Mouse (Mus musculus) CH12.LX (cell line): Measurements from ENCODE around the gene Cntrob. TPM values are rescaled to one million over a fixed set of nuclear protein-coding genes. Genes with fewer than 3 reads are reported as not detected.

Source experiments
- DNase-seq: peaks from one replicate; pipeline ENCODE4 v3.0.0-alpha.2; 2013; ENCODE audit errors: extremely low read depth
- H3K27ac ChIP-seq: 2 replicates; pipeline ENCODE4 v1.5.1; 2012; ENCODE audit warnings: low read depth, mild to moderate bottlenecking, control low read depth, moderate library complexity; ENCODE audit not compliant: insufficient read depth
- H3K27me3 ChIP-seq: replicated peaks from 2 replicates; pipeline ENCODE3; 2012; ENCODE audit warnings: inconsistent platforms
- H3K36me3 ChIP-seq, 2 experiments: replicated peaks in 1 of 2; 2 replicates each; pipeline versions ENCODE3 to v1.6.1; 2012; ENCODE audit warnings: inconsistent platforms in 1 of 2, low read length in 1 of 2, mild to moderate bottlenecking in 1 of 2, mixed read lengths in 1 of 2, moderate library complexity in 1 of 2; ENCODE audit not compliant: control insufficient read depth in 1 of 2, insufficient read depth in 1 of 2
- H3K4me1 ChIP-seq, 2 experiments: 2 replicates each; pipeline ENCODE4 v1.6.1; 2012; ENCODE audit warnings: inconsistent platforms in 1 of 2, moderate library complexity in 1 of 2; ENCODE audit not compliant: insufficient read depth in 2 of 2, control insufficient read depth in 1 of 2
- H3K4me2 ChIP-seq: 2 replicates; pipeline ENCODE4 v1.6.1; 2012; ENCODE audit warnings: low read depth, mild to moderate bottlenecking, control low read depth; ENCODE audit not compliant: poor library complexity, insufficient read depth, severe bottlenecking
- H3K4me3 ChIP-seq, 3 experiments: fragments of 150-350 bp in 1 of 3; sonication (generic) in 1 of 3; replicated peaks in 1 of 3; 2 replicates each; pipeline versions ENCODE3 to v1.5.1; 2011 to 2012; ENCODE audit warnings: low read depth in 2 of 3, low read length in 2 of 3, mild to moderate bottlenecking in 2 of 3, moderate library complexity in 2 of 3, control low read depth in 1 of 3, improper control_type of control experiment in 1 of 3, inconsistent platforms in 1 of 3, mixed read lengths in 1 of 3; ENCODE audit not compliant: poor library complexity in 1 of 3
- H3K79me2 ChIP-seq: replicated peaks from 2 replicates; pipeline ENCODE4 v1.6.1; 2012; ENCODE audit warnings: mild to moderate bottlenecking, moderate library complexity; ENCODE audit not compliant: control insufficient read depth, poor library complexity, insufficient read depth, severe bottlenecking; ENCODE audit errors: extremely low read depth
- H3K9ac ChIP-seq: 2 replicates; pipeline ENCODE4 v1.6.1; 2012; ENCODE audit warnings: low read depth, mild to moderate bottlenecking, control low read depth, moderate library complexity; ENCODE audit not compliant: insufficient read depth
- H3K9me3 ChIP-seq: replicated peaks from 2 replicates; pipeline ENCODE3; 2012; ENCODE audit warnings: low read length, inconsistent platforms, mixed read lengths
- BHLHE40 ChIP-seq: IDR thresholded peaks from 2 replicates; pipeline ENCODE4 v1.6.1; 2011; ENCODE audit warnings: mild to moderate bottlenecking, low read depth, low read length, improper control_type of control experiment
- CTCF ChIP-seq, 2 experiments: IDR thresholded peaks in 1 of 2; conservative IDR thresholded peaks in 1 of 2; 2 replicates each; pipeline ENCODE4 v1.5.1; 2011 to 2012; ENCODE audit warnings: low read depth in 2 of 2, low read length in 2 of 2, improper control_type of control experiment in 1 of 2, inconsistent platforms in 1 of 2, mild to moderate bottlenecking in 1 of 2, moderate library complexity in 1 of 2
- E2F4 ChIP-seq: IDR thresholded peaks from 2 replicates; pipeline ENCODE4 v1.6.1; 2011; ENCODE audit warnings: low read depth, low read length, improper control_type of control experiment; ENCODE audit not compliant: insufficient replicate concordance
- ELF1 ChIP-seq: IDR thresholded peaks from 2 replicates; pipeline ENCODE4 v1.6.1; 2014; ENCODE audit warnings: low read depth, mild to moderate bottlenecking, inconsistent platforms, low read length, improper control_type of control experiment
- EP300 ChIP-seq: IDR thresholded peaks from 2 replicates; pipeline ENCODE4 v1.6.1; 2011; ENCODE audit warnings: low read length, improper control_type of control experiment
- IRF4 ChIP-seq: IDR thresholded peaks from 2 replicates; pipeline ENCODE4 v1.6.1; 2014; ENCODE audit warnings: low read depth, mild to moderate bottlenecking, inconsistent platforms, low read length, improper control_type of control experiment
- JUN ChIP-seq: IDR thresholded peaks from 2 replicates; pipeline ENCODE4 v1.6.1; 2011; ENCODE audit warnings: low read depth, mild to moderate bottlenecking, low read length, improper control_type of control experiment, moderate library complexity; ENCODE audit not compliant: insufficient read depth
- JUND ChIP-seq: conservative IDR thresholded peaks from 2 replicates; pipeline ENCODE4 v1.6.1; 2011; ENCODE audit warnings: low read depth, low read length, improper control_type of control experiment
- MAFK ChIP-seq: IDR thresholded peaks from 2 replicates; pipeline ENCODE4 v1.6.1; 2011; ENCODE audit warnings: low read length, improper control_type of control experiment; ENCODE audit not compliant: insufficient replicate concordance
- MXI1 ChIP-seq: IDR thresholded peaks from 2 replicates; pipeline ENCODE4 v1.6.1; 2011; ENCODE audit warnings: mild to moderate bottlenecking, low read depth, low read length, improper control_type of control experiment
- MYC ChIP-seq: IDR thresholded peaks from 2 replicates; pipeline ENCODE4 v1.6.1; 2011; ENCODE audit warnings: low read depth, mild to moderate bottlenecking, improper control_type of control experiment, low read length
- NELFE ChIP-seq: IDR thresholded peaks from 2 replicates; pipeline ENCODE4 v1.6.1; 2011; ENCODE audit warnings: low read depth, low read length, improper control_type of control experiment
- POLR2A ChIP-seq: IDR thresholded peaks from 2 replicates; pipeline ENCODE4 v1.6.1; 2011; ENCODE audit warnings: low read depth, mild to moderate bottlenecking, improper control_type of control experiment, low read length
- RAD21 ChIP-seq: IDR thresholded peaks from 2 replicates; pipeline ENCODE4 v1.6.1; 2011; ENCODE audit warnings: low read depth, mild to moderate bottlenecking, low read length, improper control_type of control experiment, moderate library complexity
- SIN3A ChIP-seq: IDR thresholded peaks from 2 replicates; pipeline ENCODE4 v1.6.1; 2012; ENCODE audit warnings: low read length, improper control_type of control experiment, inconsistent platforms
- SMC3 ChIP-seq: IDR thresholded peaks from 2 replicates; pipeline ENCODE4 v1.6.1; 2011; ENCODE audit warnings: low read depth, low read length, improper control_type of control experiment
- TBP ChIP-seq: conservative IDR thresholded peaks from 2 replicates; pipeline ENCODE4 v1.6.1; 2011; ENCODE audit warnings: low read depth, low read length, improper control_type of control experiment
- USF1 ChIP-seq: IDR thresholded peaks from 2 replicates; pipeline ENCODE4 v1.6.1; 2014; ENCODE audit warnings: low read depth, mild to moderate bottlenecking, inconsistent platforms, low read length, improper control_type of control experiment
- ZC3H11A ChIP-seq: IDR thresholded peaks from 2 replicates; pipeline ENCODE4 v1.6.1; 2012; ENCODE audit warnings: low read depth, mild to moderate bottlenecking, inconsistent platforms, low read length, improper control_type of control experiment
- ZMIZ1 ChIP-seq: IDR thresholded peaks from 2 replicates; pipeline ENCODE4 v1.6.1; 2012; ENCODE audit warnings: low read depth, mild to moderate bottlenecking, inconsistent platforms, low read length, improper control_type of control experiment
- dilution Hi-C: fragments of 300-500 bp; cut with MboI; formaldehyde crosslinking; loops from 2 replicates; pipeline ENCODE4 v1.14.3; 2020; ENCODE audit warnings: low sequenced_read_pairs; ENCODE audit not compliant: extremely low pct_unique_long_range_greater_than_20kb, extremely low pct_ligation_motif_present
- in situ Hi-C: fragments of 300-500 bp; cut with MboI; formaldehyde crosslinking; loops from 3 replicates; pipeline ENCODE4 v1.14.3; 2019; ENCODE audit warnings: low sequenced_read_pairs, low pct_ligation_motif_present, low pct_unique_long_range_greater_than_20kb, mixed read lengths
- polyA plus RNA-seq: library from polyadenylated mRNA; unstranded; fragments of >175 nt; gene quantifications from 2 replicates; pipeline ENCODE4 v1.2.1, GENCODE M21; 2012; ENCODE audit warnings: low read depth; ENCODE audit not compliant: insufficient read length
- total RNA-seq, 2 experiments: library from RNA; depleted of rRNA; stranded (reverse); fragments of 300-350 nt in 1 of 2; fragments of >200 nt in 1 of 2; gene quantifications; 2 replicates each; pipeline ENCODE4 v1.2.3; 2012 to 2014

The Cntrob gene
- total and polyA plus RNA-seq, 3 experiments: 16.4 to 36.6 (median 18.9) TPM

GRCm38 (mm10) chr11:69260111-69260510 is 63.5 kb downstream of the Cntrob start:
- Histone ChIP-seq H3K9me3 (no peaks in the 10 kb centered on the region), H3K4me1 (peaks cover 6 to 26% of the 10 kb centered on the region in 2 experiments), H3K9ac (no peak overlapping the region), H3K4me3 (no peak overlapping the region), H3K27me3 (peaks cover 5% of the 10 kb centered on the region), H3K79me2 (no peaks in the 10 kb centered on the region), H3K4me2 (no peak overlapping the region), H3K27ac (no peak overlapping the region), H3K36me3 (no peaks in the 10 kb centered on the region)
- TF ChIP-seq EP300 (peak; percentile 73), IRF4 (peak; percentile 74), JUND (peak; percentile 62; the same call in 1 of the 2 replicates), NELFE (no peak), JUN (peak; percentile 46), MYC (no peak; the same call in 1 of the 2 replicates), MAFK (0 out of 2 replicates have a peak, but pooled peaks have one; percentile 3)
- no peak for DNase-seq
- dilution Hi-C loops: no loop called here
- in situ Hi-C loops: no loop called here

GRCm38 (mm10) chr11:69258287-69258686 is 65.3 kb downstream of the Cntrob start:
- Histone ChIP-seq H3K4me3 (no peak overlapping the region), H3K27ac (no peak overlapping the region), H3K27me3 (peaks cover 10% of the 10 kb centered on the region), H3K36me3 (no peaks in the 10 kb centered on the region), H3K4me2 (peak overlapping the region; percentile 68), H3K4me1 (peaks cover 6 to 15% of the 10 kb centered on the region in 2 experiments; a peak in 3 of 4 replicates), H3K9me3 (peaks cover 2% of the 10 kb centered on the region), H3K9ac (peak overlapping the region; percentile 19; the same call in 1 of the 2 replicates), H3K79me2 (no peaks in the 10 kb centered on the region)
- dilution Hi-C loops (no loop called here), in situ Hi-C loops (loop anchor here (5.0 kb wide), 1 partner anchor 259 kb away; no protein-coding TSS in a partner anchor)
- TF ChIP-seq ELF1 (no peak), SMC3 (peak; percentile 81), MAFK (no peak), E2F4 (no peak), POLR2A (no peak), CTCF (conservative IDR thresholded peaks at IDR 0.05 in 1 of 2, IDR thresholded peaks at IDR 0.05 in 1 of 2; ENCODE audit: low read depth in 2 of 2, low read length in 2 of 2) (peak; percentile 97), USF1 (no peak), RAD21 (peak; percentile 79), ZMIZ1 (no peak), IRF4 (peak; percentile 39; the same call in 1 of the 2 replicates), TBP (no peak), NELFE (peak; percentile 40; the same call in 1 of the 2 replicates), MXI1 (no peak), ZC3H11A (no peak; the same call in 1 of the 2 replicates), SIN3A (no peak; the same call in 1 of the 2 replicates), BHLHE40 (0 out of 2 replicates have a peak, but pooled peaks have one; percentile 24)
- DNase-seq: peak; percentile 90
